Mouse (Mus musculus): ENCODE results near the gene Rpl36a. TPM values are rescaled to one million over a fixed set of nuclear protein-coding genes. Genes with fewer than 3 reads are reported as not detected.

Rpl36a gene
- polyA plus RNA-seq (2014; fragmentation: Illumina TruSeq; extraction: RNeasy Lipid Tissue Mini Kit (QIAGEN cat#74804); ENCODE audit: low read depth, low replicate concordance), result 470 TPM

GRCm38 (mm10) chrX:134585103-134586002 lies at the start of gene Rpl36a:
Gene Rpl36a (plus strand): TSS chrX:134585654.

DNA sequence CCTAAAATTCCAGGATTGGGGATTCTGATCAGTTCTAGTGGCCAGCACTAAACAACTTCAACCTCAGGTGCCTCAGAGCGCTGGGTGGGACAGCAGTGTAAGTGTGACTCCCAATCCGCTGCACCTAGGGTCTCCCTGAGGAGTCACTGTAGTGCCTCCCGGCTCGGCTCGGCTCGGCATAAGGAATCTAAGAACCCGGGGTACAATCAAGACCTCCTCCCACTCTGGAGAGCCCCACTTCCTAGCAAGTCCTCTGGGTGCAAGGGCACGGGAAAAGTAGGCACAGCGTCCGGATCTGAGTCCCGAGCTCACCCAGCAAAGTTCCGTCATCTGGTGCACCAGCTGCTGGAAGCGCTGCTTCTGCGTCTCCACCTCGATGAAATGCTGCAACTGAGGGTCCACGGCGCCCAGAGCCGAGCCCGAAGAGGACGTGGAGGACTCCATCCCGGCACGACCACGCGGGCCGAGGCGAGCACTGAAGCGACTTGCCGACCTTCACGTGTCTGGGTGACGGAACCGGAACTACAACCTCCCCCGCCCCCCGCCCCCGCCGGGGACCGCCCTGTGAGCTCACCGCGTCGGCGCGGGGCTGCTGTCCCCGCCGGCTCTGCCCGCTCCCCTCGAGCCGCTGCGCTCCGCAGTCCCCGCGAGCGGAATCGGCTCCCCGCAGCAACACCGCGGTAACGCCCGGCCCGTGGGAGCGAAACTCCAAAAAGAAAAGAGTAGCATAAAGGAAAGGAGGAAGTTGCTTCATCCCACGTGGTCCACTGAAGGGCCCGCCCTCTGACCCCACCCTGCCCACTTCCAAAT lies 44.1 kb upstream of the Rpl36a start, which contains the start of gene Timm8a1:
Timm8a1 (minus strand) TSS at position 721 of the 810 bp plus-strand sequence.

DNA sequence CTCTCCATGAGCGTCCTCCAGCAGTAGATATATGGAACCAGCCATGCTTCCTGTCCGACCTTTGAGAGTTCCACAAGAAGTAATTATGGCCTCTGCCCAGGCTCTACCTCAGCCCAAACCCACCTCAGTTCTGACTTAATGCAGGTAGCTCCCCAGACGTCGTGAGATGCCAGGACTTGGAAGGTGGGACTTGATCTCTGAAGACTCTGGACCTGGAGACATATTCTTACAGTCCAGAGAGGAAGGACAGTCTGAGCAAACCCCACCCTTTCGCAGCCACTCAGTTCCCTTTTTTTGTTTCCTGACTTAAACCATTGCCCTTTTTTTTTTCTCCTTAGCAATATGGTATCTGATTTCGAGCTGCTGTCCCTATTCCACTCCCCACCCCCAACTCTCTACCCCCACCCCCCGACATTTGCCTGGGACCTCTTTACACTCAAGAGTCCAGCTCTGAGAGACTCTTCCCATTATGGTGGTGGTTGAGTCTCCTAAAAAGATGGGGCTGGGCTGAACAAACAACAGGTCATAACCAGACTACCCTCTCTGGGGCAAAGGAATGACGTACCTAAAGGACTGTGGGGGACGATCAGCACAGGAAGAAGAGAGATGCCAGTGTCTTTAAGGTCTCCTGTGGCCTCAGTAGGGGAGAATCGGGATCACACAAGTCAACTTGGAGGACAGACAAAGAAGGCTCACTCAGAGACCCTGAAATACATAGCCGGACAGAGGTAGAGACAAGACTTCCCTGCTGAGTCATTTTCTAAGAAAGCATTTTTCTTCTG lies 2.4 kb upstream of the Rpl36a start, which contains the start of gene Btk:
Btk (minus strand) TSS at position 683 of the 782 bp plus-strand sequence.

GRCm38 (mm10) chrX:134600659-134601379 lies 15.4 kb downstream of the Rpl36a start, which contains the start of the genes Gla and Hnrnph2:
Gene Gla (minus strand): TSS chrX:134601125.
Gene Hnrnph2 (plus strand): TSS chrX:134601179.

Other genes with a start within 250 kb of the Rpl36a start
- gene Drp2, start 181.1 kb upstream of the Rpl36a start, polyA plus RNA-seq (2014; fragmentation: Illumina TruSeq; extraction: RNeasy Lipid Tissue Mini Kit (QIAGEN cat#74804); ENCODE audit: low read depth, low replicate concordance), result not detected
- not detected for gene Taf7l, start 109.2 kb upstream of the Rpl36a start, polyA plus RNA-seq (2014; fragmentation: Illumina TruSeq; extraction: RNeasy Lipid Tissue Mini Kit (QIAGEN cat#74804); ENCODE audit: low read depth, low replicate concordance)
- gene Timm8a1, start 43.8 kb upstream of the Rpl36a start, polyA plus RNA-seq (2014; fragmentation: Illumina TruSeq; extraction: RNeasy Lipid Tissue Mini Kit (QIAGEN cat#74804); ENCODE audit: low read depth, low replicate concordance), result 124 TPM
- 0.69 TPM for gene Btk, start 2.1 kb upstream of the Rpl36a start, polyA plus RNA-seq (2014; fragmentation: Illumina TruSeq; extraction: RNeasy Lipid Tissue Mini Kit (QIAGEN cat#74804); ENCODE audit: low read depth, low replicate concordance)
- 7.1 TPM for gene Gla, start 15.5 kb downstream of the Rpl36a start, polyA plus RNA-seq (2014; fragmentation: Illumina TruSeq; extraction: RNeasy Lipid Tissue Mini Kit (QIAGEN cat#74804); ENCODE audit: low read depth, low replicate concordance)
- gene Hnrnph2, start 15.5 kb downstream of the Rpl36a start, polyA plus RNA-seq (2014; fragmentation: Illumina TruSeq; extraction: RNeasy Lipid Tissue Mini Kit (QIAGEN cat#74804); ENCODE audit: low read depth, low replicate concordance), result 165 TPM
- gene Armcx4, start 100.9 kb downstream of the Rpl36a start, polyA plus RNA-seq (2014; fragmentation: Illumina TruSeq; extraction: RNeasy Lipid Tissue Mini Kit (QIAGEN cat#74804); ENCODE audit: low read depth, low replicate concordance), result 3.4 TPM
- 17.2 TPM for gene Armcx1, start 132.3 kb downstream of the Rpl36a start, polyA plus RNA-seq (2014; fragmentation: Illumina TruSeq; extraction: RNeasy Lipid Tissue Mini Kit (QIAGEN cat#74804); ENCODE audit: low read depth, low replicate concordance)
- gene Armcx6, start 165.8 kb downstream of the Rpl36a start, polyA plus RNA-seq (2014; fragmentation: Illumina TruSeq; extraction: RNeasy Lipid Tissue Mini Kit (QIAGEN cat#74804); ENCODE audit: low read depth, low replicate concordance), result 1.6 TPM
- 38.4 TPM for gene Armcx3, start 170.9 kb downstream of the Rpl36a start, polyA plus RNA-seq (2014; fragmentation: Illumina TruSeq; extraction: RNeasy Lipid Tissue Mini Kit (QIAGEN cat#74804); ENCODE audit: low read depth, low replicate concordance)
- gene Armcx2, start 223.6 kb downstream of the Rpl36a start, polyA plus RNA-seq (2014; fragmentation: Illumina TruSeq; extraction: RNeasy Lipid Tissue Mini Kit (QIAGEN cat#74804); ENCODE audit: low read depth, low replicate concordance), result 14.4 TPM

All from kidney, adult 10 weeks (tissue).